Mouse (Mus musculus): ENCODE data around the gene Retnlg. TPM values are rescaled to one million over a fixed set of nuclear protein-coding genes. Genes with fewer than 3 reads are reported as not detected.
"Not testable (repeated sequence)": the region's sequence is repeated elsewhere in the genome, so short reads cannot be mapped to it uniquely, and the experiment has no call there.

Retnlg gene
- total and polyA plus RNA-seq, 2 experiments, result 0.75 TPM; not detected in 1

- TF ChIP-seq CTCF (IDR thresholded peaks at IDR 0.05; ENCODE audit: low read depth, low read length) (no peak), POLR2A (IDR thresholded peaks at IDR 0.05; ENCODE audit: extremely low read depth, insufficient read depth, low read length) (no peak)
- Histone ChIP-seq H3K79me2 (ENCODE audit: control insufficient read depth, insufficient read depth, low read length) (no peaks in the 10 kb centered on the region), H3K9ac (ENCODE audit: low read depth, low read length) (no peak within 1 kb of the TSS), H3K4me3 (ENCODE audit: insufficient read depth, low read depth, low read length) (no peak within 1 kb of the TSS), H3K27ac (replicated peaks; ENCODE audit: insufficient read depth, low read depth, low read length) (no peak within 1 kb of the TSS), H3K36me3 (ENCODE audit: control insufficient read depth, insufficient read depth, low read length) (no peaks in the 10 kb centered on the region), H3K4me1 (ENCODE audit: control insufficient read depth, insufficient read depth, low read length) (no peaks in the 10 kb centered on the region; the same call in 1 of the 2 replicates), H3K27me3 (ENCODE audit: control insufficient read depth, insufficient read depth, low read length) (no peaks in the 10 kb centered on the region)
- 87% methylated on average over 3 of the region's 3 CpGs for whole genome bisulfite sequencing
- DNase-seq (ENCODE audit: extremely low read depth, low read depth, low spot score), result no peak
Observed at GRCm38 (mm10) chr16:48842266-48842665, 30.2 kb upstream of the Retnlg start, which contains the start of gene Retnla. Gene Retnla, plus strand, starts transcription at chr16:48842551.

GRCm38 (mm10) chr16:48843671-48844386, 28.6 kb upstream of the Retnlg start:
- H3K27me3 ChIP-seq (ENCODE audit: control insufficient read depth, insufficient read depth, low read length), result no peaks in the 10 kb centered on the region
- no peak overlapping the region for H3K4me3 ChIP-seq (ENCODE audit: insufficient read depth, low read depth, low read length)
- no peak overlapping the region for H3K27ac ChIP-seq (replicated peaks; ENCODE audit: insufficient read depth, low read depth, low read length)
- 86% methylated on average over 4 of the region's 4 CpGs for WGBS
- TF ChIP-seq CTCF (IDR thresholded peaks at IDR 0.05; ENCODE audit: low read depth, low read length), result no peak
- no peak for TF ChIP-seq POLR2A (IDR thresholded peaks at IDR 0.05; ENCODE audit: extremely low read depth, insufficient read depth, low read length)
- H3K36me3 ChIP-seq (ENCODE audit: control insufficient read depth, insufficient read depth, low read length), result no peaks in the 10 kb centered on the region
- H3K9ac ChIP-seq (ENCODE audit: low read depth, low read length), result no peak overlapping the region
- H3K4me1 ChIP-seq (ENCODE audit: control insufficient read depth, insufficient read depth, low read length), result no peaks in the 10 kb centered on the region; the same call in 1 of the 2 replicates
- DNase-seq (ENCODE audit: extremely low read depth, low read depth, low spot score), result no peak
- H3K79me2 ChIP-seq (ENCODE audit: control insufficient read depth, insufficient read depth, low read length), result no peaks in the 10 kb centered on the region

- not testable (repeated sequence) for H3K27me3 ChIP-seq (ENCODE audit: control insufficient read depth, insufficient read depth, low read length); H3K4me1 ChIP-seq (ENCODE audit: control insufficient read depth, insufficient read depth, low read length); H3K27ac ChIP-seq (replicated peaks; ENCODE audit: insufficient read depth, low read depth, low read length); H3K9ac ChIP-seq (ENCODE audit: low read depth, low read length); H3K36me3 ChIP-seq (ENCODE audit: control insufficient read depth, insufficient read depth, low read length); H3K79me2 ChIP-seq (ENCODE audit: control insufficient read depth, insufficient read depth, low read length); H3K4me3 ChIP-seq (ENCODE audit: insufficient read depth, low read depth, low read length)
- 100% methylated on average over 1 of the region's 1 CpGs for WGBS
- peak; percentile 8 for DNase-seq (ENCODE audit: extremely low read depth, low read depth, low spot score)
Observed at GRCm38 (mm10) chr16:48865004-48865403, 7.4 kb upstream of the Retnlg start.

GRCm38 (mm10) chr16:48867690-48868089, 4.7 kb upstream of the Retnlg start:
- TF ChIP-seq POLR2A (IDR thresholded peaks at IDR 0.05; ENCODE audit: extremely low read depth, insufficient read depth, low read length) (no peak), CTCF (IDR thresholded peaks at IDR 0.05; ENCODE audit: low read depth, low read length) (no peak)
- H3K36me3 ChIP-seq (ENCODE audit: control insufficient read depth, insufficient read depth, low read length), result no peaks in the 10 kb centered on the region
- no peak overlapping the region for H3K27ac ChIP-seq (replicated peaks; ENCODE audit: insufficient read depth, low read depth, low read length)
- H3K27me3 ChIP-seq (ENCODE audit: control insufficient read depth, insufficient read depth, low read length), result no peaks in the 10 kb centered on the region
- WGBS, result 77% methylated on average over 2 of the region's 2 CpGs
- H3K4me1 ChIP-seq (ENCODE audit: control insufficient read depth, insufficient read depth, low read length), result no peaks in the 10 kb centered on the region
- no peak overlapping the region for H3K4me3 ChIP-seq (ENCODE audit: insufficient read depth, low read depth, low read length)
- H3K9ac ChIP-seq (ENCODE audit: low read depth, low read length), result no peak overlapping the region
- no peak for DNase-seq (ENCODE audit: extremely low read depth, low read depth, low spot score)
- no peaks in the 10 kb centered on the region for H3K79me2 ChIP-seq (ENCODE audit: control insufficient read depth, insufficient read depth, low read length)

- Histone ChIP-seq H3K27ac (replicated peaks; ENCODE audit: insufficient read depth, low read depth, low read length) (no peak overlapping the region), H3K27me3 (ENCODE audit: control insufficient read depth, insufficient read depth, low read length) (no peaks in the 10 kb centered on the region), H3K4me1 (ENCODE audit: control insufficient read depth, insufficient read depth, low read length) (no peaks in the 10 kb centered on the region), H3K4me3 (ENCODE audit: insufficient read depth, low read depth, low read length) (no peak overlapping the region), H3K9ac (ENCODE audit: low read depth, low read length) (no peak overlapping the region), H3K79me2 (ENCODE audit: control insufficient read depth, insufficient read depth, low read length) (no peaks in the 10 kb centered on the region), H3K36me3 (ENCODE audit: control insufficient read depth, insufficient read depth, low read length) (no peaks in the 10 kb centered on the region)
- 78% methylated on average over 1 of the region's 1 CpGs for WGBS
- DNase-seq (ENCODE audit: extremely low read depth, low read depth, low spot score), result no peak
- no peak for TF ChIP-seq POLR2A (IDR thresholded peaks at IDR 0.05; ENCODE audit: extremely low read depth, insufficient read depth, low read length)
Observed at GRCm38 (mm10) chr16:48868663-48869062, 3.8 kb upstream of the Retnlg start.

- TF ChIP-seq POLR2A (IDR thresholded peaks at IDR 0.05; ENCODE audit: extremely low read depth, insufficient read depth, low read length) (no peak), CTCF (IDR thresholded peaks at IDR 0.05; ENCODE audit: low read depth, low read length) (no peak)
- WGBS, result 72% methylated on average over 3 of the region's 3 CpGs
- Histone ChIP-seq H3K4me3 (ENCODE audit: insufficient read depth, low read depth, low read length) (no peak overlapping the region), H3K79me2 (ENCODE audit: control insufficient read depth, insufficient read depth, low read length) (no peaks in the 10 kb centered on the region), H3K4me1 (ENCODE audit: control insufficient read depth, insufficient read depth, low read length) (no peaks in the 10 kb centered on the region), H3K27ac (replicated peaks; ENCODE audit: insufficient read depth, low read depth, low read length) (no peak overlapping the region), H3K36me3 (ENCODE audit: control insufficient read depth, insufficient read depth, low read length) (no peaks in the 10 kb centered on the region), H3K27me3 (ENCODE audit: control insufficient read depth, insufficient read depth, low read length) (no peaks in the 10 kb centered on the region), H3K9ac (ENCODE audit: low read depth, low read length) (no peak overlapping the region)
- DNase-seq (ENCODE audit: extremely low read depth, low read depth, low spot score), result no peak
Observed at GRCm38 (mm10) chr16:48869671-48870070, 2.8 kb upstream of the Retnlg start.
